Mouse (Mus musculus) testis, adult 2 months (tissue): ENCODE data around the gene Krtcap2. TPM values are rescaled to one million over a fixed set of nuclear protein-coding genes. Genes with fewer than 3 reads are reported as not detected.

Experiments
- H3K27ac ChIP-seq: fragments of 200-500 bp; 2 replicates; pipeline ENCODE4 v1.5.1; 2012; ENCODE audit warnings: low read depth, low read length; ENCODE audit not compliant: control insufficient read depth, insufficient read depth
- H3K27me3 ChIP-seq: fragments of 200-500 bp; 2 replicates; pipeline ENCODE4 v1.6.1; 2012; ENCODE audit warnings: mild to moderate bottlenecking, low read length, moderate library complexity; ENCODE audit not compliant: control insufficient read depth, insufficient read depth
- H3K36me3 ChIP-seq: fragments of 200-500 bp; 2 replicates; pipeline ENCODE4 v1.6.1; 2012; ENCODE audit warnings: mild to moderate bottlenecking, low read length; ENCODE audit not compliant: control insufficient read depth, insufficient read depth
- H3K4me1 ChIP-seq: fragments of 200-500 bp; 2 replicates; pipeline ENCODE4 v1.6.1; 2012; ENCODE audit warnings: low read length; ENCODE audit not compliant: control insufficient read depth, insufficient read depth
- H3K4me3 ChIP-seq: fragments of 200-500 bp; 2 replicates; pipeline ENCODE4 v1.5.1; 2012; ENCODE audit warnings: low read depth, mild to moderate bottlenecking, low read length, moderate library complexity, mixed read lengths; ENCODE audit not compliant: control insufficient read depth
- CTCF ChIP-seq: fragments of 200-500 bp; IDR thresholded peaks from 2 replicates; pipeline ENCODE4 v1.5.1; 2012; ENCODE audit warnings: low read depth, mild to moderate bottlenecking, inconsistent platforms, low read length, moderate library complexity; ENCODE audit not compliant: control insufficient read depth, insufficient read depth, insufficient replicate concordance
- POLR2A ChIP-seq: fragments of 200-500 bp; IDR thresholded peaks from 2 replicates; pipeline ENCODE4 v1.6.1; 2012; ENCODE audit warnings: low read depth, mild to moderate bottlenecking, inconsistent platforms, low read length, moderate library complexity; ENCODE audit not compliant: control insufficient read depth
- polyA plus RNA-seq: library from polyadenylated mRNA; depleted of rRNA; stranded (reverse); fragments of >200 nt; gene quantifications from 2 replicates; pipeline ENCODE4 v1.2.3, GENCODE M21; 2012; rRNA removed

Krtcap2 gene
- 30.7 and 43.7 TPM in 2 replicates for polyA plus RNA-seq

DNA sequence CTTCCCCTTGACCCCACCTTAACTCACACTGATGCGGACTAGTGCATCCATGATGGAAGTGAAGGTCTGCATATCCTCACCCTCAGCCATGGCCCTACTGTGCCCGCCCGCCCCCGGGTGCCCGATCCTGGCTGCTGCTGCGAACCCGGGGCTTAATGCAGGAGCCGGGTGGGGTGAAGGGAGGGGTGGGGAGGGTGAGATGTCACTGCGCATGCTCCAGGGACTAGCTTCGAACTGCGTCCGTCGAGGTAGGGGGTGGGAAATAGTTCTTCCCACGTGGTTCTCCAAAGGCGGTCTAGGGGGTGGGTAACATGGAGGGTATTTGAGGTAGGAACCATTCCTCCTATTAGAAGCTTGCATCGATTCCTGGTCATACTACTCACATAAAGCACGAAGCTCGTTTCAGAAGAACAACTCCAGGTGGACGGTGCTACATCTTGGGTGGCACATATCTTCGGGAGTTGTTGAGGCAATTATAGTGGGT, at the start of gene Krtcap2:
Krtcap2 (plus strand) TSS at position 279 of the 484 bp plus-strand sequence.
- Histone ChIP-seq H3K27ac (peak within 1 kb of the TSS; percentile 21; the same call in 1 of the 2 replicates), H3K4me1 (peaks cover 21% of the 10 kb centered on the region), H3K36me3 (no peaks in the 10 kb centered on the region), H3K4me3 (peak within 1 kb of the TSS; percentile 88), H3K27me3 (no peaks in the 10 kb centered on the region; the same call in 1 of the 2 replicates)
- TF ChIP-seq POLR2A: no peak
- TF ChIP-seq CTCF: no peak

DNA sequence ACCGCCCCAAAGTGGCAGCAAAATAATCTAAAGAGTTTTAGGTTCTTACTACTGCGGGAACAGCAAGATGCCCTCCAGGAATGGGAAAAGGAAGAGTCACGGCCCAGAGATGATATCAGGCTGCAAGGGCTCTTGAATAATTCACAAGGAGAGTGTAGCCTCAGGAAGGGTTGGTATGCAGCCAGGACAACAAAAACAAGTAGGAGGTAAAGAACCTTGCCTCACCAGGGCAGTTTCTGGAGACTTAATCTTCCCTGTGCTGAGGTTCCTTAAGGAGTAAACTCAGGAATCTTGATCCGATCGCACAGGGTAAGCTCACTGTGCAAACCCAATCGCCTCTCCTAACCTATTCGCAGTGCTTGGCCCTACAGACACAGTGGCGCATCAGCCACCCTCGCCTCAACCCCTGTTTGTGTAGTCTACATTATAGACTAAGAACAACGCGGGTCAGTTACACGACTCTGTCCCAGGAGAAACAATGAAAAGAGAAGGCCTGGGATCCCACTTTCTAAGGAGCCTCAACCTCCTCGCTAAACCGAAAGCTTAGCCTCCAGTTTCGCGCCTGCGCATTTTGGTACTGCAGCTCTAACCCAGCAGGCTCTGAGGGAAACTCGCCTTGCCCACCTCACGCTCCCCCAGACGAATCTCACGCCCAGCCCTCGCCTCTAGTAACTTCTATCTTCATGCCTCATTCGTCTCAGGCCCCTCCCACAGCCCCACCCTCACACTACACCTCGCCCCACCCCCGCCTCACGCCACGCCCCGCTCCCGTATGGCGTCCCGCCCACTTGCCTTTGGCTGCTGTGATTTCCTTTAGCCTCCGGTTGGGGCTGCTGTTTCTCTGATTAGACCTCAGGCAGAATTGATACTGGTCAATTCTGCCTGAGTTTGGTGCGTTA, 49.5 kb upstream of the Krtcap2 start:
- peak overlapping the region; percentile 34 for H3K4me3 ChIP-seq
- H3K36me3 ChIP-seq: no peaks in the 10 kb centered on the region
- H3K4me1 ChIP-seq: peaks cover 7% of the 10 kb centered on the region
- peak overlapping the region; percentile 24 for H3K27ac ChIP-seq
- TF ChIP-seq CTCF (peak; percentile 39; the same call in 1 of the 2 replicates), POLR2A (peak; percentile 61)
- no peaks in the 10 kb centered on the region for H3K27me3 ChIP-seq

DNA sequence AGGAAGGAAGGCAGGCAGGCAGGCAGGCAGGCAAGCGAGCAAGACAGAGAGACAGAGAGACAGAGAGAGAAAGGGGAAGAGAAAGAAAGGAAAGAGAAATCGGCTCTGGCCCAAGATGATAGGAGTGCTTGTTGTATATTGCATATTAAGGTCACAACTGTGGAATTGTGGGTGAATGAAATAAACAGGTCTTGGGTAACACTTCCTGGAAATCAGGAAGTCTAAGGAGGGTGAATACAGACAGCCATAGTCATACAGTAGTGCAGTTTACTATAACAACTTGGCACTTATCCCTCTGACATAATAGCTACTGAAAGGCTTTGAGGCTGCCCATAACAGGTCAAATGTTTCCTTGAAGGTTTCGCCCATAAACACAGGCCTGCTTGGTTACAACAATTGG, 45.9 kb upstream of the Krtcap2 start:
- H3K27me3 ChIP-seq: no peaks in the 10 kb centered on the region
- no peak overlapping the region for H3K27ac ChIP-seq
- H3K4me3 ChIP-seq: no peak overlapping the region
- peaks cover 7% of the 10 kb centered on the region for H3K4me1 ChIP-seq
- no peaks in the 10 kb centered on the region for H3K36me3 ChIP-seq
- TF ChIP-seq POLR2A (no peak), CTCF (no peak)

GRCm38 (mm10) chr3:89202253-89203141, 43.3 kb upstream of the Krtcap2 start, which contains the start of gene Gba:
Gene Gba (plus strand): TSS chr3:89202928.
- H3K4me3 ChIP-seq: peak within 1 kb of the TSS; percentile 80
- no peaks in the 10 kb centered on the region for H3K4me1 ChIP-seq
- H3K27ac ChIP-seq: peak within 1 kb of the TSS; percentile 45; the same call in 1 of the 2 replicates
- H3K36me3 ChIP-seq: no peaks in the 10 kb centered on the region
- H3K27me3 ChIP-seq: no peaks in the 10 kb centered on the region
- TF ChIP-seq POLR2A: no peak
- TF ChIP-seq CTCF: no peak

- H3K4me1 ChIP-seq: no peaks in the 10 kb centered on the region
- peak overlapping the region; percentile 80 for H3K4me3 ChIP-seq
- H3K27me3 ChIP-seq: no peaks in the 10 kb centered on the region
- TF ChIP-seq CTCF (no peak), POLR2A (no peak)
- H3K36me3 ChIP-seq: no peaks in the 10 kb centered on the region; the same call in 1 of the 2 replicates
- H3K27ac ChIP-seq: peak overlapping the region; percentile 45; the same call in 1 of the 2 replicates
Observed at GRCm38 (mm10) chr3:89203142-89203514, 42.6 kb upstream of the Krtcap2 start.

DNA sequence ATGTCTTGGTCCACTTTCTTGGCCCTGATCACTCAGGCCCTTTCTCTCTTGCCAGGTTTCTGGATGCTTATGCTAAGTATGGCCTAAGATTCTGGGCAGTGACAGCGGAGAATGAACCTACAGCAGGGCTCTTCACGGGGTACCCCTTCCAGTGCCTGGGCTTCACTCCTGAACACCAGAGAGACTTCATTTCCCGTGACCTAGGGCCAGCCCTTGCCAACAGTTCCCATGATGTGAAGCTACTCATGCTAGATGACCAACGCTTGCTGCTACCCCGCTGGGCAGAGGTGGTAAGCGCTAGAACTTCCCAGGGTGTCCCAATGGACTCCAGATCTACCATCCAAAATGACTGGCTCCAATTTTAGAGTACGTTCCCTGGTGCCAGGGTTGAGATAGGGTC, 39.7 kb upstream of the Krtcap2 start:
- Histone ChIP-seq H3K36me3 (no peaks in the 10 kb centered on the region; the same call in none of the 2 replicates), H3K4me1 (no peaks in the 10 kb centered on the region; the same call in 1 of the 2 replicates), H3K27me3 (no peaks in the 10 kb centered on the region), H3K4me3 (no peak overlapping the region), H3K27ac (no peak overlapping the region)
- TF ChIP-seq POLR2A (no peak), CTCF (no peak)
